Mouse (Mus musculus) cerebellum, adult 8-10 months (tissue): ENCODE results near the gene Bbip1.
"Not testable (repeated sequence)": the region's sequence is repeated elsewhere in the genome, so short reads cannot be mapped to it uniquely, and the experiment has no call there.

Source experiments
- DNase-seq: peaks from one replicate; pipeline ENCODE4 v3.0.0; 2022

The Bbip1 gene

GRCm38 (mm10) chr19:53943802-53944785, at the start of gene Bbip1, which contains the start of gene Shoc2:
Gene Bbip1, minus strand, starts transcription at chr19:53944627.
Gene Shoc2, plus strand, starts transcription at chr19:53944306.
- peak; percentile 97 for DNase-seq

- DNase-seq = no peak
These were observed 49.4 kb upstream of the Bbip1 start for GRCm38 (mm10) chr19:53993860-53994259.

- no peak for DNase-seq
These were observed 46.1 kb upstream of the Bbip1 start for GRCm38 (mm10) chr19:53990538-53990937.

- DNase-seq = no peak
These were observed 40.2 kb upstream of the Bbip1 start for GRCm38 (mm10) chr19:53984628-53985027.

GRCm38 (mm10) chr19:53983336-53983735, 38.9 kb upstream of the Bbip1 start:
- no peak for DNase-seq

GRCm38 (mm10) chr19:53982041-53982440, 37.6 kb upstream of the Bbip1 start:
- DNase-seq = no peak

- no peak for DNase-seq
These were observed 29.2 kb upstream of the Bbip1 start for GRCm38 (mm10) chr19:53973656-53974055.

GRCm38 (mm10) chr19:53971938-53972337, 27.5 kb upstream of the Bbip1 start:
- DNase-seq = no peak

- DNase-seq = no peak
These were observed 24.8 kb upstream of the Bbip1 start for GRCm38 (mm10) chr19:53969226-53969625.

- no peak for DNase-seq
These were observed 20.6 kb upstream of the Bbip1 start for GRCm38 (mm10) chr19:53964910-53965633.

GRCm38 (mm10) chr19:53964347-53964746, 19.9 kb upstream of the Bbip1 start:
- DNase-seq = not testable (repeated sequence)

GRCm38 (mm10) chr19:53962511-53962910, 18.1 kb upstream of the Bbip1 start:
- no peak for DNase-seq

GRCm38 (mm10) chr19:53957513-53957912, 13.1 kb upstream of the Bbip1 start:
- no peak for DNase-seq

- DNase-seq = peak; percentile 51
These were observed 980 bp upstream of the Bbip1 start for GRCm38 (mm10) chr19:53945171-53946042.

GRCm38 (mm10) chr19:53944786-53945169, 351 bp upstream of the Bbip1 start:
- no peak for DNase-seq

GRCm38 (mm10) chr19:53942342-53942741, 2.1 kb downstream of the Bbip1 start:
- DNase-seq = no peak

GRCm38 (mm10) chr19:53941139-53941538, 3.3 kb downstream of the Bbip1 start:
- DNase-seq = no peak

- DNase-seq = no peak
These were observed 5.0 kb downstream of the Bbip1 start for GRCm38 (mm10) chr19:53939467-53939866.

GRCm38 (mm10) chr19:53934046-53934445, 10.4 kb downstream of the Bbip1 start:
- DNase-seq = no peak

GRCm38 (mm10) chr19:53933050-53933449, 11.4 kb downstream of the Bbip1 start:
- DNase-seq = no peak

GRCm38 (mm10) chr19:53929218-53929617, 15.2 kb downstream of the Bbip1 start:
- DNase-seq = no peak

- DNase-seq = no peak
These were observed 17.7 kb downstream of the Bbip1 start for GRCm38 (mm10) chr19:53926705-53927104.

- no peak for DNase-seq
These were observed 19.1 kb downstream of the Bbip1 start for GRCm38 (mm10) chr19:53925338-53925751.
